Mouse (Mus musculus) brain, embryonic 14.5 days (tissue): ENCODE measurements around the gene Ptprk. TPM values are rescaled to one million over a fixed set of nuclear protein-coding genes. Genes with fewer than 3 reads are reported as not detected.

ENCODE experiments used
- DNase-seq: peaks from one replicate; pipeline ENCODE4 v3.0.0-alpha.2; 2011; ENCODE audit warnings: low read depth
- CTCF ChIP-seq: fragments of 200-500 bp; IDR thresholded peaks from 2 replicates; pipeline ENCODE4 v1.5.1; 2012; ENCODE audit warnings: inconsistent platforms, mild to moderate bottlenecking, moderate library complexity, borderline replicate concordance; ENCODE audit not compliant: insufficient read depth, insufficient read length; ENCODE audit errors: extremely low read depth
- POLR2A ChIP-seq: fragments of 200-500 bp; IDR thresholded peaks from 2 replicates; pipeline ENCODE4 v1.6.1; 2012; ENCODE audit warnings: mild to moderate bottlenecking, inconsistent platforms, borderline replicate concordance; ENCODE audit not compliant: poor library complexity, insufficient read depth, insufficient read length, severe bottlenecking; ENCODE audit errors: extremely low read depth
- polyA plus RNA-seq: library from polyadenylated mRNA; depleted of rRNA; stranded (reverse); fragments of >200 nt; gene quantifications from 2 replicates; pipeline ENCODE4 v1.2.3, GENCODE M21; 2012

The Ptprk gene
- polyA plus RNA-seq, 1 experiment, result 30.8 TPM

DNA sequence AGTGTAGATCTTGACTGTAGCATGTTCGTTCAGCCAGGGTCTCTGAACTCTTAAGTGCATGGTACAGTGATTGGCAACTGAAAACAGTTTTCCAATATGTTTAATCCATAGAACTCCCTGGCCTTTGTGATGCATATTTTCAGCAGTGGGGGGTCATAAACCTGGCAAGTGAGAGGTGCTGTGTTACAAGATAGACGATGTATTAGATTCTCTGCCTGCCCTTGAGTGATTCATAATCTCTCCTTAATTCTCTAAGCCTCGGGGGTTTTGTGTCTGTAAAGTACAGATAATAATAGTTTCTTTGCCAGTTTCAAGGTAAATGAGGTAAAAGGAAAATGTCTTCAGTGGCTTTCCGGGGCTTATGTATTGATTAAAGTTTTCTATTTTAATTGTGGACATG, 475.9 kb downstream of the Ptprk start:
- peak; percentile 49 for DNase-seq
- TF ChIP-seq CTCF (no peak), POLR2A (no peak)

DNA sequence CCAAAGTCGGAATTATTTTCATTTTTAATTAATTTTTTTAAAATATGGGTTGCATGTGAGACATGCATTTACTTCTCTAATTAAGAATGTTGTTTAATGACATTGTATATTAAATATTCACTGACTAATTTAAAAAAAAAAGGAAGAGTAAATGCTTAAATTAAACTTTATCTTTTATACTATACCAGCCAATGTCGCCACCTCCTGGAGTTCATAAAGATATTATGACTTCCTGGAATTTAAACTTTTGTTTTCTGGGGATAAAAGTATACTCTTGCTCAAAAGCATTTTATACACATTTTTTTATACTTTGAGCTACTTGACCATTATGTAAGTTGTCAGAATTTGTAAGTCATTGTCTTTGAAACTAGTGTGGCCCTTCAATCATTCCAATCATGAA, 477.4 kb downstream of the Ptprk start:
- peak; percentile 30 for DNase-seq
- TF ChIP-seq POLR2A (no peak), CTCF (no peak)

DNA sequence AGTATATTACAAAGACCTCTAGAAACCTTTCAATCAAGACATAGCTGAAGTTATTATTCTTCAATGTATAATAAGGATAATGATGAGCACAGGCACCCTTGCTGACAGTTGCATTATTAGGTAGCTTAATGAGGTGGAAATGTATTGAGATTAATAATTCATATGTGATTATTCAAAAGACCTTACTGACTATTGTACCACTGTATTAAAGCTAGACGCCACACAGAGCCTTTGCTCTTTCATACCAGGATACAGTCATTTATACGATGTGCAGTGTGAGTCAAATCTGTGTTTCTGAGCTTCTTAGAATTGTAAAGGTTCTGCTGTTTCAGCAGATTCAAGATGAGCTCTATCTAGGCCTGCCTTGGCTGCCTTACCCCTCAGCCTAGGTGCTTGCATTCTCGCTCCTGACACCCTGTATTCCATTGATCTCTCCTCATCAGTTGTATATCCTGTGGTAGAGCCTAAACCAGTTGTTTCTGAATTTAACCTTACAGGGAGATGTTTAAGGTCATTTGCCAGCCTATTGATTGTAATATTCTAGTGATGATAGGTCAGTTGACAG, 489.6 kb downstream of the Ptprk start:
- TF ChIP-seq POLR2A, result no peak
- TF ChIP-seq CTCF, result no peak
- peak; percentile 40 for DNase-seq

DNA sequence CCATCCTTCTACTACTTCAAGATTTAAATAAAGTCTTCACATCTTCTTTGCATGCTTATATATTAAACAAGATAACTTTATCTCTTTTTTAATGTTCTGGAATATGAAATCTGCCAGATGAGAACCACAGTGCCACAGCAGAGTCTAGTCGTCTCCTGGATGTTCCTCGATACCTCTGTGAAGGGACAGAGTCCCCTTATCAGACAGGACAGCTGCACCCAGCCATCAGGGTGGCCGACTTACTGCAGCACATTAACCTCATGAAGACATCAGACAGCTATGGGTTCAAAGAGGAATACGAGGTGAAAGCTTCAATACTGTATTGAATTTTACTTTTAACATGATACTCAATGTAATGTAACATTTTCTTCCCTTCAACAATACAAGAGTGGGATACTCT, 491.8 kb downstream of the Ptprk start:
- DNase-seq, result no peak
- TF ChIP-seq POLR2A, result no peak
- no peak for TF ChIP-seq CTCF

GRCm38 (mm10) chr10:28566828-28567227, 492.2 kb downstream of the Ptprk start:
- no peak for TF ChIP-seq CTCF
- TF ChIP-seq POLR2A, result no peak
- no peak for DNase-seq

- DNase-seq, result no peak
- TF ChIP-seq POLR2A, result no peak
- TF ChIP-seq CTCF, result no peak
These were observed 492.8 kb downstream of the Ptprk start for GRCm38 (mm10) chr10:28567441-28567840.

DNA sequence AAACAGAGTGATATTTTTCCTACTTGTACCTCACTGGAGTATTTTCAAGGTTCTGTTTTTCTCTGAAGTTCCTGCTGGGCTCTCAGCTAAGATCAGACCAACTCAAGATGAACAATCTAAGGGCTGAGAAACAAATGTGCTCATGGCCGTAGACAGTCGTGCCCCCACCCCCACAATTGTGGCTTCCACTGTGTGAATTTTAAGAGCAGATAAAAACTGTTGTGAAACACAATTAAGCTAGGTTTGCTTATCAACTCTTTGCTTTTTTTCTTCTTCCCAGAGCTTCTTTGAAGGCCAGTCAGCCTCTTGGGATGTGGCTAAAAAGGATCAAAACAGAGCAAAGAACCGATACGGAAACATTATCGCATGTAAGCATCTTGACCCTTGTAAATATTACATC, 493.4 kb downstream of the Ptprk start:
- DNase-seq, result no peak
- TF ChIP-seq POLR2A, result no peak
- TF ChIP-seq CTCF, result no peak

DNA sequence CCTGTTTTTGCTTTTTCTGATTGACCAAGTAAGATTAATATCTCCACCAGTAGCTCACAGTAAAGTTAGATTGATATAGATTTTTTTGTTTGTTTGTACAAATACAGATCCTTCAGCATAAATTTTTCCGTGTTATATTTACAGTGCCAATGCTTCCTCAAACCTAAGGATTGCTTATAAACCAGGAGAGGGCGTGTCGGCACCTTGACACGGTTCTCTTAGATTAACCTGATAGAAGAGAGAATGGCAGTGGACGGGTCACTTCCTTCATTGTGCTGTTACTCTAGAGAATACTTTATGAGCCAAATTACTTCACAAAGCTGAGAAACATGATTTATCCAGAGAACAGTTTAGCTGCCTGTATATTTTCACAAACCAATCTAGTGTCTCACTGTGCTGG, 505.0 kb downstream of the Ptprk start:
- TF ChIP-seq POLR2A (no peak), CTCF (no peak)
- no peak for DNase-seq

DNA sequence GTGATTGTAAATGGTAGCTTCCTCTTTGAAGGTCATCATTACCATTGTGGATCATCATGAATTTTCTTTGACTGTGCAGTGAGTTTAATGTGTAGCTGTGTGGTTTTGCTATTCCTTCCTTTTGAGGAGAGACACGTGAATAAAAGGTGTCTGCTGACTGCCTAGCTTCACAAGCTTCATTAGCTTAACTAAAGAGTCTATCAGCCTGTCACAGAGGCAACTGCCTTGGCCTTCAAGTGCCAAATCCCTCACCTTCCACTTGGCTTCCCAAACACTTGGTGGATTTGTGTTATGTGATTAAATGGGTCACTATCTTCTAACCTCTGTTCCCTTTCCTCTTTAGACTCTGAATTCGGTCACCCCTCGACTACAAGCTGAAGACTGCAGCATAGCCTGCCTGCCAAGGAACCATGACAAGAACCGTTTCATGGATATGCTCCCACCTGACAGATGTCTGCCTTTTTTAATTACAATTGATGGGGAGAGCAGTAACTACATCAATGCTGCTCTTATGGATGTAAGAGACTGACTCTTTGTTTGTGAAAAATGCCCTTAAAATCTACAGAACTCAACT, 512.0 kb downstream of the Ptprk start:
- TF ChIP-seq CTCF (no peak), POLR2A (no peak)
- DNase-seq, result peak; percentile 81

DNA sequence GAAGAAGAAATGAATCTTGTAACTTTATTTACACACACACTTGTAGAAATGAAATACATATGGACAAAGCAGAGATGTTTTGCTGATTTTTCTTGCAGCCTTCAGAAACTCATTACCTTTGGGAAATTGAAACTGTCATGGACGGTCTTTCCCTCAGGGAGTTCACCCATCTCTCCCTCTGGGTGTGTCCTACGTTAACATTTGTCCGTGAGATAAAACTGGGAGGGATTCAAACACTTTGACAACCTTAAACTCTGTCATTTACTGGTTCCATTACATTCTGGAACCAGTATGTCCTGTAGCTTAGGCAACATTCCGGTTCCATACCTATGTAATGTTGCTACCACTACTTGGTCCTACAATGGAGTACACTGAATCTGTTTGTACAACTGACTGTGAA, 513.8 kb downstream of the Ptprk start:
- TF ChIP-seq CTCF (no peak), POLR2A (no peak)
- no peak for DNase-seq

- no peak for DNase-seq
- no peak for TF ChIP-seq POLR2A
These were observed 516.2 kb downstream of the Ptprk start for GRCm38 (mm10) chr10:28590822-28591221.

GRCm38 (mm10) chr10:28593566-28594292, 519.1 kb downstream of the Ptprk start:
- TF ChIP-seq CTCF, result no peak
- no peak for TF ChIP-seq POLR2A
- no peak for DNase-seq
